Mouse (Mus musculus) bone marrow, adult 2 months (tissue): ENCODE data around the gene Sox6. TPM values are rescaled to one million over a fixed set of nuclear protein-coding genes. Genes with fewer than 3 reads are reported as not detected.

ENCODE experiments used
- H3K27ac ChIP-seq: fragments of 200-500 bp; 2 replicates; pipeline ENCODE4 v1.5.1; 2012; ENCODE audit warnings: low read depth, mild to moderate bottlenecking, control low read depth, inconsistent platforms, low read length; ENCODE audit not compliant: control insufficient read depth, poor library complexity, insufficient read depth
- H3K4me1 ChIP-seq: fragments of 200-500 bp; 2 replicates; pipeline ENCODE4 v1.6.1; 2011; ENCODE audit warnings: low read length; ENCODE audit not compliant: control insufficient read depth, insufficient read depth
- H3K4me3 ChIP-seq: fragments of 200-500 bp; replicated peaks from 2 replicates; pipeline ENCODE3; 2011; ENCODE audit warnings: mild to moderate bottlenecking, low read depth, low read length, control low read depth; ENCODE audit not compliant: control insufficient read depth
- CTCF ChIP-seq: fragments of 200-500 bp; IDR thresholded peaks from 2 replicates; pipeline ENCODE4 v1.5.1; 2011; ENCODE audit warnings: low read length, control low read depth; ENCODE audit not compliant: control insufficient read depth, insufficient read depth
- POLR2A ChIP-seq: fragments of 200-500 bp; IDR thresholded peaks from 2 replicates; pipeline ENCODE4 v1.6.1; 2011; ENCODE audit warnings: low read depth, mild to moderate bottlenecking, control low read depth, low read length, borderline replicate concordance; ENCODE audit not compliant: control insufficient read depth
- WGBS: fragments of 180-500 bp; shearing (Covaris S2); methylation state at CpG from one replicate; pipeline ENCODE4 v1.1.7; 2018; 5-methylcytosine and 5-hydroxymethylcytosine counted together
- polyA plus RNA-seq: library from polyadenylated mRNA; stranded (reverse); fragments of >200 nt; gene quantifications from 2 replicates; pipeline ENCODE4 v1.2.4, GENCODE M21; 2011; ENCODE audit warnings: low replicate concordance; ENCODE audit not compliant: missing spikeins, insufficient read depth, insufficient read length

Sox6 gene
- polyA plus RNA-seq, 1 experiment = 33.0 TPM

- H3K27ac ChIP-seq = no peak overlapping the region
- no peak overlapping the region for H3K4me3 ChIP-seq
- no peak for TF ChIP-seq POLR2A
- no peak for TF ChIP-seq CTCF
- 85% methylated on average over 4 of the region's 4 CpGs for WGBS
- no peaks in the 10 kb centered on the region for H3K4me1 ChIP-seq
Observed at GRCm38 (mm10) chr7:115755272-115755671, 283.3 kb downstream of the Sox6 start.

- 96% methylated on average over 7 of the region's 7 CpGs for WGBS
- H3K4me1 ChIP-seq = no peaks in the 10 kb centered on the region
- no peak for TF ChIP-seq POLR2A
- no peak for TF ChIP-seq CTCF
- no peak overlapping the region for H3K27ac ChIP-seq
- no peak overlapping the region for H3K4me3 ChIP-seq
Observed at GRCm38 (mm10) chr7:115754216-115754615, 284.4 kb downstream of the Sox6 start.

- Histone ChIP-seq H3K4me1 (no peaks in the 10 kb centered on the region), H3K27ac (no peak overlapping the region), H3K4me3 (no peak overlapping the region)
- TF ChIP-seq POLR2A (no peak), CTCF (no peak)
- 63% methylated on average over 5 of the region's 5 CpGs for WGBS
Observed at GRCm38 (mm10) chr7:115752121-115752634, 286.4 kb downstream of the Sox6 start.

- no peaks in the 10 kb centered on the region for H3K4me1 ChIP-seq
- H3K27ac ChIP-seq = no peak overlapping the region
- H3K4me3 ChIP-seq = no peak overlapping the region
- WGBS = 84% methylated on average over 3 of the region's 3 CpGs
- TF ChIP-seq POLR2A (no peak), CTCF (no peak)
Observed at GRCm38 (mm10) chr7:115751083-115751482, 287.5 kb downstream of the Sox6 start.

- H3K4me1 ChIP-seq = no peaks in the 10 kb centered on the region
- H3K4me3 ChIP-seq = no peak overlapping the region
- H3K27ac ChIP-seq = no peak overlapping the region
- TF ChIP-seq CTCF = no peak
- TF ChIP-seq POLR2A = no peak
- WGBS = 55% methylated on average over 8 of the region's 8 CpGs
Observed at GRCm38 (mm10) chr7:115750275-115750825, 288.2 kb downstream of the Sox6 start.

- 97% methylated on average over 7 of the region's 7 CpGs for WGBS
- Histone ChIP-seq H3K4me3 (no peak overlapping the region), H3K4me1 (no peaks in the 10 kb centered on the region), H3K27ac (no peak overlapping the region)
- TF ChIP-seq POLR2A (no peak), CTCF (no peak)
Observed at GRCm38 (mm10) chr7:115747541-115747940, 291.1 kb downstream of the Sox6 start.

GRCm38 (mm10) chr7:115745672-115746253 lies 292.8 kb downstream of the Sox6 start:
- Histone ChIP-seq H3K4me3 (no peak overlapping the region), H3K4me1 (no peaks in the 10 kb centered on the region), H3K27ac (no peak overlapping the region)
- TF ChIP-seq CTCF (no peak), POLR2A (no peak)
- WGBS = 83% methylated on average over 4 of the region's 4 CpGs

- no peak for TF ChIP-seq CTCF
- Histone ChIP-seq H3K4me1 (no peaks in the 10 kb centered on the region), H3K4me3 (no peak overlapping the region), H3K27ac (no peak overlapping the region)
- WGBS = 12% methylated on average over 7 of the region's 7 CpGs
Observed at GRCm38 (mm10) chr7:115734137-115734536, 304.5 kb downstream of the Sox6 start.

GRCm38 (mm10) chr7:115732824-115733223 lies 305.8 kb downstream of the Sox6 start:
- 70% methylated on average over 1 of the region's 1 CpGs for WGBS
- Histone ChIP-seq H3K4me1 (no peaks in the 10 kb centered on the region), H3K27ac (no peak overlapping the region), H3K4me3 (no peak overlapping the region)
- TF ChIP-seq CTCF (no peak), POLR2A (no peak)
